Mouse (Mus musculus): ENCODE data around the gene Pou2f3. TPM values are rescaled to one million over a fixed set of nuclear protein-coding genes. Genes with fewer than 3 reads are reported as not detected.

Pou2f3 gene
- polyA plus RNA-seq, 1 experiment from 2014 or later: 0.89 TPM

DNA sequence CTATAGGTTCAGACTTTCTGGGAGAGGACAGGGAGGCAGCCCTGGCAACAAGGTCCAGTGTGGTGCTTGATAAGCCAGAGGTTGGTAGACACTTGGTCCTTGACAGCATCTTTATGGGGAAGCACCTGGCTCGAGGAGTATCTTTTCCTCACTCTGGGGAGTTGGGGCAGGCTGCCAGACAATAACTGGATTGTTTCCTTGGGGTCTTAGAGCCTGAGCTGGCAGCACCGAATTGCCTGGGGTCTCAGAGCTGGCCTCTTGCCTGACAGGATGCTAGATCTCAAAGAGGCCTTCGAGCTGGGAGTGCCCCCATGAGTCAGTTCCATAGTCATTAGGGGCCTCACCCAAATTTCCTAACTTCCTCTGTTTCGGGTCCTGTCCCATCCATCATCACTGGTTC is 31.1 kb upstream of the Pou2f3 start:
- H3K36me3 ChIP-seq (ENCODE audit: control insufficient read depth, insufficient read depth, low read length): peaks cover 5% of the 10 kb centered on the region; the same call in 1 of the 2 replicates
- ATAC-seq (replicated peaks; ENCODE audit: low FRiP score, low TSS enrichment, low read depth): no peak
- no peaks in the 10 kb centered on the region for H3K9me3 ChIP-seq (ENCODE audit: control insufficient read depth, low read length)

DNA sequence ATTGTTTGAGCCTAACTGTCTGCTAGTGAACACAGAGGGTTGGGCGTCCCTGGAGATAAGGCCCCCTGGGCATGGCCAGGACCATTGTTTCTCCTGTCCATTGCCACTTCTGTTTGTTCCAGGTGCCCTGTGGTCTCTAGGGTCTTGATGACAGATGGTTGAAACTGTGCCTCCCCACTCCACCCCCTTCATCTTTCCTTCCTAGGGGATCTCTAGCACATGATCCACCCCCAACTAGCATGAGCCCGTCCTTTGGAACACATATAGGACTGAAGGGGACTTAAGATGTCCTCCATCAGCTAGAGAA is 30.4 kb upstream of the Pou2f3 start:
- no peaks in the 10 kb centered on the region for H3K9me3 ChIP-seq (ENCODE audit: control insufficient read depth, low read length)
- 33% methylated on average over 2 of the region's 2 CpGs for WGBS

More for the DNA sequence above, 31.1 kb upstream of the Pou2f3 start:
- Histone ChIP-seq H3K4me1 (replicated peaks; ENCODE audit: control insufficient read depth, insufficient read depth, low read length) (peaks cover 29% of the 10 kb centered on the region), H3K9ac (ENCODE audit: low read length) (no peak overlapping the region), H3K4me2 (ENCODE audit: low read length) (no peak overlapping the region), H3K27ac (ENCODE audit: low read depth) (no peak overlapping the region), H3K4me3 (ENCODE audit: low read depth, low read length) (no peak overlapping the region), H3K27me3 (replicated peaks; ENCODE audit: control insufficient read depth, insufficient read depth, low read length) (no peaks in the 10 kb centered on the region)
- no peak for DNase-seq (ENCODE audit: low spot score)
- 52% methylated on average over 4 of the region's 4 CpGs for WGBS

DNA sequence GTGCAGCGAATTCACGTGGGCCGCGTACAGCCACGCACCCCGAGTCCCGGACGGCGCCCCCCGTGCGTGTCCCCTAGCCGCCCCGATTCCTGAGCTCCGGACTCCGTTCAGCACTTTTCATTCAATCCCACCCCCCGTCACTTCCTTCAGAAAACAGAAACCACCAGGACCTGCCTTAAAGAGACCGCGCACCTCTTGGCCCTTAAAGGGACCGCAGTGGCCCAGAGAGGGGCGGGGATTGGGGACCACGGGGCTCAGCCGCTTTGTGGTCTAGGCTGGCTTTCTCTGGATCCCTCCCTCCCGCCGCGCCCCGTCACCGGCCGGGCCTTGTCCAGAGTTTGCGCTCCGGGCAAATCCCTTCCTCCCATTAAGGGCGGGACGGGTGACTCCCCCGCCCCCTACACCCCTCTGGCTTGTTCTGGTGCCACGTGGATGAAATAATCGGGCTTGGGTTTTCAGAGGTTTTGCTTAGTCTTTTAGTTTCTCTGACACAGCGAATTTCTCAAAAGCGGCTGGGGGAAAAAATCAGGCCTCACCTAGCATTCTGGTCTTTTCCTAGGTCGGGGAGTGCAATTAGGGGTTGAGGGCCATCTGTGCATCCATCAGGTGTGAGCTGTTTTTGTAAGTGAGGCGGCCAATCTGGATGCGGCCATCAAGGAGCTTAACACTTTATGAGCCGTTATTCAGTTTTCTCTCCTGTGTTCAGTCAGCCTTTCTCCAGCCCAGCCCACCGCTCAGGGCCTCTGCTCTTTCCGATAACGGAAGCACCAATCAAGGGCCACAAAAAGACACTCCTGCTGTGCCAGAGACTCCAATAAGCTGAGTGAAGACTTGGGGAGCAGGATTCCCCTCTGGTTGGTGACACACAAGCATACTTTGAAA is 29.8 kb upstream of the Pou2f3 start, which contains the start of gene Oaf:
Gene Oaf (minus strand): TSS at position 200 of the 882 bp plus-strand sequence.
- H3K4me1 ChIP-seq (replicated peaks; ENCODE audit: control insufficient read depth, insufficient read depth, low read length): peaks cover 29% of the 10 kb centered on the region

More for the DNA sequence above, 30.4 kb upstream of the Pou2f3 start:
- H3K9ac ChIP-seq (ENCODE audit: low read length): peak overlapping the region; percentile 80
- no peak for ATAC-seq (replicated peaks; ENCODE audit: low FRiP score, low TSS enrichment, low read depth)
- no peak for DNase-seq (ENCODE audit: low spot score)
- no peaks in the 10 kb centered on the region for H3K27me3 ChIP-seq (replicated peaks; ENCODE audit: control insufficient read depth, insufficient read depth, low read length)
- peak overlapping the region; percentile 91 for H3K27ac ChIP-seq (ENCODE audit: low read depth)
- H3K36me3 ChIP-seq (ENCODE audit: control insufficient read depth, insufficient read depth, low read length): peaks cover 5% of the 10 kb centered on the region; the same call in 1 of the 2 replicates
- peaks cover 29% of the 10 kb centered on the region for H3K4me1 ChIP-seq (replicated peaks; ENCODE audit: control insufficient read depth, insufficient read depth, low read length)
- H3K4me3 ChIP-seq (ENCODE audit: low read depth, low read length): peak overlapping the region; percentile 95; the same call in 1 of the 2 replicates
- peak overlapping the region; percentile 80 for H3K4me2 ChIP-seq (ENCODE audit: low read length)

DNA sequence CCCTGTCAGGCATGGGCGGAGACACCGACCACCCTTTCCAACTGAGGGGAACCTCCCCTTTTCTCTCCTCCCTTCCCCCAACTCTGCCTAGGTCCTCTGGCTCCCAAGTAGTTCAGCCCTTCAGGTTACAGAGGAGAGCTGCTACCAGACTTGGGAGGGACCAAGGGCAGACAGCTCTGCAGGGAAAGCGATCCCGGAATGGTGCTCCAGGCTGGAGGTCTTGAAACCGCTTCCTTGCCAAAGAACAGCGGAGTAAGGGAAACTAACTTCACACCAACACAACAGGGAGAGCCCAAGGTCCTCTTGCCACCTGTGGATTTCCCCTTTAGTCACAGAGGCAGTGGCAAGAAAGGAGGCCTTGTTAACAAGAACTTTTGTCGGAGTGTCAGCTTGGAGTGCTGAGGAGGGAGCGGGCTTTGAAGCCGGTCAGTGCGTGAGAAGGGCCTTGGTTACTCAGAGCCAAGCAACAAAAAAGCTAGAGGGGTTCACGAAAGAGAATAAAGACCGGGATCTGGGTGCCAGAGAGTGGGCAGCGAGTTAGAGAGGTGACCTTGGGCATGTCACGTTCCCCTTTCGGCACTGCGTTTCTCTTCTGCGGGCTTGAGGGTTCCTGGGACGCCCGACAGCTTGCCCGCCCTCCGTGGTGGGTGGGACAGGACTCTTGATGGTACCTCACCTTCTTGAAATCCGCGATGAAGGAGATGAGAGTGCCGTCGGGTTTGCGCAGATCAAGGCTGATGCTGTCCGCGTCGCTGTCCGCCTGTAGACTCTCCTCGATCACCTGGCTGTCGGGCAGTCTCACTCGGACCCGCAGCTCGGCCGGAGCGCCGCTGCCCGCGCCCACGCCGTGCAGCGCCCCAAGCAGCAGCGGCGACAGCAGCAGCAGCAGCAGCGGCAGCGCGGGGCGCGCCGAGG is 28.7 kb upstream of the Pou2f3 start:
- DNase-seq (ENCODE audit: low spot score) (peak; percentile 76), ATAC-seq (replicated peaks; ENCODE audit: low FRiP score, low TSS enrichment, low read depth) (no peak; the same call in 1 of the 2 replicates)
- H3K9me3 ChIP-seq (ENCODE audit: control insufficient read depth, low read length): no peaks in the 10 kb centered on the region
- peak overlapping the region; percentile 80 for H3K9ac ChIP-seq (ENCODE audit: low read length)
- 2% methylated on average over 50 of the region's 51 CpGs for WGBS
- H3K4me3 ChIP-seq (ENCODE audit: low read depth, low read length): peak overlapping the region; percentile 95
- peaks cover 38% of the 10 kb centered on the region for H3K4me1 ChIP-seq (replicated peaks; ENCODE audit: control insufficient read depth, insufficient read depth, low read length)
- peak overlapping the region; percentile 80 for H3K4me2 ChIP-seq (ENCODE audit: low read length)
- no peaks in the 10 kb centered on the region for H3K27me3 ChIP-seq (replicated peaks; ENCODE audit: control insufficient read depth, insufficient read depth, low read length)
- H3K36me3 ChIP-seq (ENCODE audit: control insufficient read depth, insufficient read depth, low read length): peaks cover 18% of the 10 kb centered on the region
- peak overlapping the region; percentile 91 for H3K27ac ChIP-seq (ENCODE audit: low read depth)

More for the DNA sequence above, 29.8 kb upstream of the Pou2f3 start, which contains the start of gene Oaf:
- Histone ChIP-seq H3K9ac (ENCODE audit: low read length) (peak within 1 kb of the TSS; percentile 80), H3K27ac (ENCODE audit: low read depth) (peak within 1 kb of the TSS; percentile 91), H3K9me3 (ENCODE audit: control insufficient read depth, low read length) (no peaks in the 10 kb centered on the region), H3K4me2 (ENCODE audit: low read length) (peak within 1 kb of the TSS; percentile 80), H3K27me3 (replicated peaks; ENCODE audit: control insufficient read depth, insufficient read depth, low read length) (no peaks in the 10 kb centered on the region), H3K36me3 (ENCODE audit: control insufficient read depth, insufficient read depth, low read length) (peaks cover 10% of the 10 kb centered on the region), H3K4me3 (ENCODE audit: low read depth, low read length) (peak within 1 kb of the TSS; percentile 95)
- under 1% methylated on average over 44 of the region's 44 CpGs for WGBS
- ATAC-seq (replicated peaks; ENCODE audit: low FRiP score, low TSS enrichment, low read depth) (peak; percentile 91), DNase-seq (ENCODE audit: low spot score) (peak; percentile 92)

DNA sequence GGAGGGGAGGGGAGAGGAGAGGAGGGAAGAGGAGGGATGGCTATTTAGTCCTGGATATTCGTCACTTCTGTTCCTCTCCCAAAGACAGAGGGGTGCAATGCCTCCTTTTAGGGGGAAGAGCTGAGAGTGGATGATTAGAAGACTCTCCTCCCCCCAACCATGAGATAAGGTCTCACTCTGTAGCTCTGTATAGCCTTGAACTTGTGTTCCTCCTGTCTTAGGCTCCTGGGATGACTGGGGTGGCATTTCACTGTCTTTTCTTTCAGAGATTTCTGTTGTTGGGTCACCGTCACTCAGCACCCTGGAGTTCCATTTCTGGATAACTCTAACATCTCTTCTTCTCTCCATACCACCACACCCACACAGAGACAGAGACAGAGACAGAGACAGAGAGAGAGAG is 28.0 kb upstream of the Pou2f3 start:
- WGBS: 24% methylated on average over 2 of the region's 2 CpGs
- ATAC-seq (replicated peaks; ENCODE audit: low FRiP score, low TSS enrichment, low read depth) (no peak), DNase-seq (ENCODE audit: low spot score) (no peak)
- H3K36me3 ChIP-seq (ENCODE audit: control insufficient read depth, insufficient read depth, low read length): peaks cover 23% of the 10 kb centered on the region
- no peaks in the 10 kb centered on the region for H3K27me3 ChIP-seq (replicated peaks; ENCODE audit: control insufficient read depth, insufficient read depth, low read length)
- H3K4me2 ChIP-seq (ENCODE audit: low read length): peak overlapping the region; percentile 80
- no peaks in the 10 kb centered on the region for H3K9me3 ChIP-seq (ENCODE audit: control insufficient read depth, low read length)
- H3K4me1 ChIP-seq (replicated peaks; ENCODE audit: control insufficient read depth, insufficient read depth, low read length): peaks cover 46% of the 10 kb centered on the region
- peak overlapping the region; percentile 95 for H3K4me3 ChIP-seq (ENCODE audit: low read depth, low read length)
- H3K9ac ChIP-seq (ENCODE audit: low read length): peak overlapping the region; percentile 80
- 0 out of 2 replicates have a peak overlapping the region, but pooled peaks have one; percentile 91 for H3K27ac ChIP-seq (ENCODE audit: low read depth)

DNA sequence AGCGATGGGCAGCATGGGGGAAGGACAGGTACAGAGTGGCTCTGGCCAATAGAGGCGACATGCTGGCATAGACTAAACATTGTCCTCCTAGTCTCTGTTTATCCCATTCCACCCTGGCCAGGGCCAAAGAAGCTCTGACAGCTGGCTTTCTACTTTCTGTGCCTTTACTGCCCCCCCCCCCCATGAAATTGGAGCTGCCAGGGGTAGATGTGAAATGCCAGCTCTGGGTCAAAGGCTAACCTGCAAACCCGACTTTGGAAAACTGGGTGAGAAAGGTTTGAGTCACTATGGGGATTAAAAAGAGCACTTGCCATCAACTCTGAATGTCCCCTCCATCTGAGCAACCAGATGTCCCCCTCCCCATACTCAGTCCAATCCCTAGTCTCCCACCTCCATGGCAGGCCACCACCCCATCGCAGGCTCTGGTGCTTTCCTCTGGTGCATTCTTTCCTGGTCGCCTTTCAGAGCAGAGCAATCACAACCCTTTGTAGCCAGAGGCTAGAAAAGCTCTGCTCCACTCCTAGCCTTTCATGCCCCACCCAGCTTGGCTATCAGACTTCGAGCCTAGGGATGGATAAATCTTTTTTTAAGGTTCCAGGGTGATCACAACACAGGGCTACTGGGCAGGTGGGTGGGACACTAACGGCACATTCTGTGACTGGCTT is 27.1 kb upstream of the Pou2f3 start:
- peaks cover 55% of the 10 kb centered on the region for H3K4me1 ChIP-seq (replicated peaks; ENCODE audit: control insufficient read depth, insufficient read depth, low read length)
- 33% methylated on average over 7 of the region's 7 CpGs for WGBS
- peak overlapping the region; percentile 95 for H3K4me3 ChIP-seq (ENCODE audit: low read depth, low read length)

DNA sequence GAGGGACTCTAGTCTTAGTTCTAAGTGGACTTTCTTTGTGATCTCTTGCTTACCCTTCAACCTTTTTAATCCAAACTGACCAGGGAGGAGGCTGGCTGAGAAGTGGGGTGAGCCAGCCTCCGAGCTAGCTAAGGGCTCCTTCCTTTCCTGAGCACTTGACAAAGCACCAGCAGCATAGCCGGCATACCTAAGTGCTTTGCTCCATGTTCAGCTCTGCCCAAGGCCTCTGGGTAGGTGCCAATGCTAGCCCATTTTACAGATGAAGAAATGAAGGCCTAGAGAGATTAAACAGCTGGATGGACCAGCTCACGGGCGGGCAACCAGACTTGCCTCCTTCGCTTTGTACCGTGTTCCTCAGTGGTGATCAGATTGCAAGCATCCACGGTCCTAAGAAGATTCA is 26.4 kb upstream of the Pou2f3 start:
- H3K4me2 ChIP-seq (ENCODE audit: low read length): peak overlapping the region; percentile 80
- peaks cover 62% of the 10 kb centered on the region for H3K4me1 ChIP-seq (replicated peaks; ENCODE audit: control insufficient read depth, insufficient read depth, low read length)
- H3K9me3 ChIP-seq (ENCODE audit: control insufficient read depth, low read length): no peaks in the 10 kb centered on the region
- WGBS: 82% methylated on average over 7 of the region's 7 CpGs
- H3K9ac ChIP-seq (ENCODE audit: low read length): no peak overlapping the region
- no peaks in the 10 kb centered on the region for H3K27me3 ChIP-seq (replicated peaks; ENCODE audit: control insufficient read depth, insufficient read depth, low read length)
- no peak overlapping the region for H3K27ac ChIP-seq (ENCODE audit: low read depth)
- no peak for DNase-seq (ENCODE audit: low spot score)
- 0 out of 2 replicates have a peak overlapping the region, but pooled peaks have one; percentile 95 for H3K4me3 ChIP-seq (ENCODE audit: low read depth, low read length)
- H3K36me3 ChIP-seq (ENCODE audit: control insufficient read depth, insufficient read depth, low read length): peaks cover 23% of the 10 kb centered on the region
- ATAC-seq (replicated peaks; ENCODE audit: low FRiP score, low TSS enrichment, low read depth): no peak

More for the DNA sequence above, 27.1 kb upstream of the Pou2f3 start:
- ATAC-seq (replicated peaks; ENCODE audit: low FRiP score, low TSS enrichment, low read depth) (no peak), DNase-seq (ENCODE audit: low spot score) (no peak)
- no peak overlapping the region for H3K27ac ChIP-seq (ENCODE audit: low read depth)
- peaks cover 23% of the 10 kb centered on the region for H3K36me3 ChIP-seq (ENCODE audit: control insufficient read depth, insufficient read depth, low read length)
- peak overlapping the region; percentile 80; the same call in 1 of the 2 replicates for H3K9ac ChIP-seq (ENCODE audit: low read length)
- H3K27me3 ChIP-seq (replicated peaks; ENCODE audit: control insufficient read depth, insufficient read depth, low read length): no peaks in the 10 kb centered on the region
- H3K9me3 ChIP-seq (ENCODE audit: control insufficient read depth, low read length): no peaks in the 10 kb centered on the region
- H3K4me2 ChIP-seq (ENCODE audit: low read length): peak overlapping the region; percentile 80

DNA sequence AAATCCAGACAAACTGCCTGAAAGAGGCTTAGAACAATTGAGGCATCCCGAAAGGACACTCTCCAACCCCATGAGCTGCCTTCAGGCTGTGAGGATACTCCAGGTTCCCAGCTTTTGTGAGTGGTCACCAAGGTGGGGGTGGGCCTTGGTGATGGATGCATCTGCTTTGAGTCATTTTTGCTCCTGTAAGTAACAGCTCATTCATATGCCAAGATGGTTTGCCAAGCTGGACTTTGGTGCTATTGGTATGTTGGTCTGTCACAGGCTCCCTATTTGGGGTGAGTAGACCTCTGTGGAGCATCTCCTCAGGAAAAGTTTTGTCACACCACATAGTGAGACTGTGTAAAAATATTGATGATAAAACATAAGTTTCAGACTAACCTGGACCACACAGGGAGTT is 25.9 kb upstream of the Pou2f3 start:
- WGBS: 76% methylated on average over 1 of the region's 1 CpGs
- no peak overlapping the region for H3K4me3 ChIP-seq (ENCODE audit: low read depth, low read length)
- H3K4me1 ChIP-seq (replicated peaks; ENCODE audit: control insufficient read depth, insufficient read depth, low read length): peaks cover 66% of the 10 kb centered on the region
- no peak overlapping the region for H3K9ac ChIP-seq (ENCODE audit: low read length)
- DNase-seq (ENCODE audit: low spot score): no peak
- H3K36me3 ChIP-seq (ENCODE audit: control insufficient read depth, insufficient read depth, low read length): peaks cover 23% of the 10 kb centered on the region
- H3K4me2 ChIP-seq (ENCODE audit: low read length): no peak overlapping the region
- no peak overlapping the region for H3K27ac ChIP-seq (ENCODE audit: low read depth)
- no peaks in the 10 kb centered on the region for H3K9me3 ChIP-seq (ENCODE audit: control insufficient read depth, low read length)
- H3K27me3 ChIP-seq (replicated peaks; ENCODE audit: control insufficient read depth, insufficient read depth, low read length): no peaks in the 10 kb centered on the region
- ATAC-seq (replicated peaks; ENCODE audit: low FRiP score, low TSS enrichment, low read depth): no peak
